Mouse (Mus musculus) limb, embryonic 11.5 days (tissue): ENCODE measurements around the gene Ncam1. TPM values are rescaled to one million over a fixed set of nuclear protein-coding genes. Genes with fewer than 3 reads are reported as not detected.
A peak's percentile ranks its signal among the peaks of the same experiment; 100 is the strongest.

Experiments used
- ATAC-seq: fragments of 200-750 bp; cut with Nextera tagmentation; 2 replicates; pipeline ENCODE4 v1.8.0; 2017; ENCODE audit warnings: low read depth; ENCODE audit not compliant: insufficient number of reproducible peaks, low FRiP score, low TSS enrichment
- DNase-seq: peaks from one replicate; pipeline ENCODE4 v3.0.0-alpha.2; 2015; ENCODE audit warnings: low spot score
- H3K27ac ChIP-seq: fragments of 300-500 bp; sonication (generic); replicated peaks from 2 replicates; pipeline ENCODE4 v1.5.1; 2014; ENCODE audit warnings: low read depth, mild to moderate bottlenecking, low read length
- H3K27me3 ChIP-seq: fragments of 300-500 bp; sonication (generic); 2 replicates; pipeline ENCODE4 v1.6.1; 2014; ENCODE audit warnings: mild to moderate bottlenecking, low read length, mixed read lengths; ENCODE audit not compliant: control insufficient read depth, insufficient read depth
- H3K36me3 ChIP-seq: fragments of 300-500 bp; sonication (generic); 2 replicates; pipeline ENCODE4 v1.6.1; 2014; ENCODE audit warnings: mild to moderate bottlenecking, low read length, moderate library complexity, mixed read lengths; ENCODE audit not compliant: control insufficient read depth, insufficient read depth
- H3K4me1 ChIP-seq: fragments of 300-500 bp; sonication (generic); 2 replicates; pipeline ENCODE4 v1.6.1; 2014; ENCODE audit warnings: low read length, mixed read lengths; ENCODE audit not compliant: control insufficient read depth, insufficient read depth
- H3K4me2 ChIP-seq: fragments of 300-500 bp; sonication (generic); 2 replicates; pipeline ENCODE4 v1.6.1; 2014; ENCODE audit warnings: low read depth, mild to moderate bottlenecking, moderate library complexity; ENCODE audit not compliant: severe bottlenecking
- H3K4me3 ChIP-seq: fragments of 300-500 bp; sonication (generic); 2 replicates; pipeline ENCODE4 v1.5.1; 2014; ENCODE audit warnings: low read depth, low read length
- H3K9ac ChIP-seq: fragments of 300-500 bp; sonication (generic); 2 replicates; pipeline ENCODE4 v1.6.1; 2014; ENCODE audit warnings: mild to moderate bottlenecking, low read length
- H3K9me3 ChIP-seq: fragments of 300-500 bp; sonication (generic); 2 replicates; pipeline ENCODE4 v1.6.1; 2016; ENCODE audit warnings: low read length; ENCODE audit not compliant: control insufficient read depth
- WGBS: fragments of 180-500 bp; shearing (Covaris S2); extraction: QIAGEN DNeasy Blood & Tissue Kit; methylation state at CpG from one replicate; pipeline ENCODE4 v1.1.7; 2014; 5-methylcytosine and 5-hydroxymethylcytosine counted together
- polyA plus RNA-seq: library from polyadenylated mRNA; unstranded; fragments of >200 nt; fragmentation: Nextera tagmentation; extraction: Ambion mirVana; gene quantifications from 2 replicates; pipeline ENCODE4 v1.2.1, GENCODE M21; 2014

Gene Ncam1
- polyA plus RNA-seq, 1 experiment from 2014 or later = 34.2 TPM

DNA sequence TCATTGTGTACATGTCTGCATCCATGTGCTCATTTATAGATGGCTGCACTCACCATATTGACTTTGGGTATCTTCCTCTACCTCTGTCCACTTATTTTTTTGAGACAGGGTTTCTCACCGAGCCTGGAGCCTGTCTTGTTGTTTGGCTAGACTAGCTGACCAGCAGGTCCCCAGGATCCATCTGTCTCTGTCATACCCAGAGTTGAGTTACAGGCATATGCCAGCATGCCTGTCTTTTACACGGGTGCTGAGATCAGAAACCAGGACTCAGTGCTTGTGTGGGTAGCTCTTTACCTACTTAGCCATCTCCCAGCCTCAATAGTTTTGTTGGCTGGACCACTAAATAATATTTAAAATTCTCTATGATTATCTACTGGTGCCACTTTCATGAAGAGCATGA is 180.5 kb downstream of the Ncam1 start:
- Histone ChIP-seq H3K9me3 (no peaks in the 10 kb centered on the region), H3K4me1 (no peaks in the 10 kb centered on the region), H3K27me3 (no peaks in the 10 kb centered on the region), H3K36me3 (no peaks in the 10 kb centered on the region), H3K4me2 (no peak overlapping the region), H3K9ac (no peak overlapping the region), H3K4me3 (no peak overlapping the region), H3K27ac (no peak overlapping the region)
- no peak for DNase-seq
- ATAC-seq = no peak
- WGBS = 76% methylated on average over 2 of the region's 2 CpGs

DNA sequence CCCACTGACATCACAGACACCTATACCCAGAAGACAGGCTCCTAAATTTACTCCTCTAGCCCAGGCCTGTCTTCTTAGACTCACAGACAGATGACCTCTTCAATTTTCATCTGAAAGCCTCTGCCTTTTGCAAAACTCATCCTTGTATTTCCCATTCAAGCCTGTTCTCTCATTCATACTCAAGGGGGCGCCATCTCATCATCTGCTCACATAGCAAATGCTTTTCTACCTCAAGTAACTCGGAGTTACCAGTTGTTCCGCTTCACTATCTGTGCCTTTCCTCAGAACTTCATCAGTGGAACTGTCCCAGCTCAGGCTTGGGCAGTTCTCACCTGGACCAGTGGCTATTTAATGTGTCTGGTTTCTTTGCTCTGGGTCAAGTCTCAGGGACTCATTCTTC is 181.5 kb downstream of the Ncam1 start:
- Histone ChIP-seq H3K9me3 (no peaks in the 10 kb centered on the region), H3K4me1 (no peaks in the 10 kb centered on the region), H3K4me3 (no peak overlapping the region), H3K27me3 (no peaks in the 10 kb centered on the region), H3K9ac (no peak overlapping the region), H3K27ac (no peak overlapping the region), H3K4me2 (no peak overlapping the region), H3K36me3 (no peaks in the 10 kb centered on the region)
- ATAC-seq = no peak
- DNase-seq = peak; percentile 46
- 22% methylated on average over 3 of the region's 3 CpGs for WGBS

DNA sequence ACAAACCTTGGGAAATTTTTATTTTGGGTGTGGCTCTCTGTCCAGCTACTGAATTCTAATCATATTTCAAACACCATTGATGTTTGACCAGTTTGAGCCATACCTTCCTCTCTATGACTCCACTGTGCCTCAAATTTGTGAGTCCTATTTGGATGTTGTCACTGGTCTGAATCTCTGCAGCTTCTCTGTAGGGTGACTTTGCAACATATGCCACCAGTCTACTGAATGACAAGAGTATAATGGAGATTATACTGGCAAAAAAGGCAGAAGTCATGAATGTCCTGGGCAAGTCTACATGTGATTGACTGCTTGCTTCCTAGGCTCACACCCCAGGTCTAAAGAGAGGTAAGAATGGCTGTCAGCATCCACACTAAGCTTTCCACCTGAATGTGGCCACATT is 186.3 kb downstream of the Ncam1 start:
- Histone ChIP-seq H3K27ac (no peak overlapping the region), H3K4me2 (no peak overlapping the region), H3K4me3 (no peak overlapping the region), H3K9ac (no peak overlapping the region), H3K36me3 (no peaks in the 10 kb centered on the region), H3K27me3 (no peaks in the 10 kb centered on the region), H3K4me1 (no peaks in the 10 kb centered on the region), H3K9me3 (no peaks in the 10 kb centered on the region)
- DNase-seq (no peak), ATAC-seq (no peak)

DNA sequence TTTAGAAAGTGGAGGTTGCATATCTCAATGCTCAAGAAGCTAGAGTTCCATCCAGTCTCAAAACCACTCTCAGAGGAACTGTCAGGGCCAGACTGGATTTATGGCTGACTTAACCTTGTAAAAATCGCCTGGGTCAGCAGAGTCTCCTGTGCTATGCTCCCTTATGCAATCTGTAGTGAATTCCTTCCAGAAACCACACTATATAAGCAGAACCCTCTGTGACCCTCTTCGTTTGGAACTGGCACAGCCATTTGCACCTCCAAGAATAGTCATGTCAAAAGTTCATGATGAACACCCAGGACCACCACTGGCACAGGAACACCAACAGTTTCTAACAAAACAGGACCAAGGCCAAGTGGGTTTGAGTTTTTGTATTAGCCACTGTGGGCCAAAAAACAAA is 190.5 kb downstream of the Ncam1 start:
- no peak for ATAC-seq
- WGBS = 29% methylated on average over 2 of the region's 2 CpGs
- Histone ChIP-seq H3K4me1 (no peaks in the 10 kb centered on the region), H3K4me2 (no peak overlapping the region), H3K36me3 (no peaks in the 10 kb centered on the region), H3K27ac (no peak overlapping the region), H3K27me3 (no peaks in the 10 kb centered on the region), H3K9me3 (no peaks in the 10 kb centered on the region), H3K9ac (no peak overlapping the region), H3K4me3 (no peak overlapping the region)
- no peak for DNase-seq

DNA sequence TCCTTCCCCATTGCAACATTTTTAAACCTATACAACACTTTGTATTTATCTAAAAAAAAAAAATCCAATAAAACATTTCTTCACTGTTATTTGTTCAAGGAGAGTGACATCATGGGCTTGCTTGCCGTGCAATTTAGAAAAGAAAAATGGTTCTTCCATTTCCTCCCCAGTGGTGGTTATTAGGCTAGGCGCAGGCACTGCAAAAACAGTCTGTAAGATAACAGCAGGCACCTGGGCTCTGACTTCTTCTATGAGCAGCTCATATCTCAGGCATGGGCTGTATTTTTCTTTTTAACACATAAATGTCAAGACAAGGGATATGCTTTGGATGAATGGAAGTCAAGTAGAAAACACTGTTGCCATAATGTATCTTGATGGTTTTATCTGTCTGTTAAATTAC is 192.0 kb downstream of the Ncam1 start:
- Histone ChIP-seq H3K27ac (no peak overlapping the region), H3K36me3 (no peaks in the 10 kb centered on the region), H3K4me1 (no peaks in the 10 kb centered on the region), H3K27me3 (no peaks in the 10 kb centered on the region), H3K4me2 (no peak overlapping the region), H3K4me3 (no peak overlapping the region), H3K9me3 (no peaks in the 10 kb centered on the region), H3K9ac (no peak overlapping the region)
- ATAC-seq = no peak
- DNase-seq = no peak
- WGBS = 65% methylated on average over 2 of the region's 2 CpGs

DNA sequence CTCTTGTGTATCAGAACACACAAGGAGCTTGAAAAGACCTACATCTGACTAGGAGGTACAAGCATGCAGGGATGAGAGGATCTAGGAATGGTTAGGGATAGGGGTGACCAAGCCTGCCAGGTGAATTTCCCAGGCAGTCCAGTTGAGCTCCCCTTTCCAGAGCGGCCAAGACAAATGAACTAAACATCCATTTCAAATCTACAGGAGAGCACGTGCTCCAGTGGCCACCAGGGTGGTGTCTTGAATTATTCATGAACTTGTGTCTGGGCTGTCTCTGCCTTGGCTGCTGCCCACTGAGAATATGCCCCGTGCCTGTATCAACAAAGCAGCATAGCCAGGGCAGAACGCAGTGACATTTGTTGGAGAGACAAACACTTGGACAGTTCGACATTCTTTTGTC is 192.4 kb downstream of the Ncam1 start:
- no peak for ATAC-seq

DNA sequence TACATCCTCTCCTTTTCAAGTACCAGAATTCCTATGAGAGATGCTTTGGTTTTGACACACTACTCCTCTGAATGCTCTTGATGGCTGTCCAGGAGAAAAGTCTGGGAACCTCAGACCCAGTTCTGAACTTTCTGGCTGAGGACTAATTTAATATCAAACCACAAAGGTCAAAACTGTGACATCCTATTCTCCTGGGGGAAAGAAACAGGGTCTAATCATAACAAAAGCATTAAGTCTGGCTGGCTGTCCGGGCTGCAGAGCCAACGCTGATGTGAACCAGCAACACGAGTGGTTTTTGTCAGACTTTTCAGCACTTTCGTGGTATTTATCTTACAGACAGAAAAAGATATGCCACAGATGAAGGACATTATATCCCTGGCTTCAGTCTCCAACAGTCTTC is 192.9 kb downstream of the Ncam1 start:
- Histone ChIP-seq H3K27me3 (no peaks in the 10 kb centered on the region), H3K27ac (no peak overlapping the region), H3K4me3 (no peak overlapping the region), H3K9me3 (no peaks in the 10 kb centered on the region), H3K4me2 (no peak overlapping the region), H3K9ac (no peak overlapping the region), H3K4me1 (no peaks in the 10 kb centered on the region), H3K36me3 (no peaks in the 10 kb centered on the region)
- WGBS = 70% methylated on average over 4 of the region's 4 CpGs
- ATAC-seq = no peak
- DNase-seq = no peak

More for the DNA sequence above, 192.4 kb downstream of the Ncam1 start:
- no peaks in the 10 kb centered on the region for H3K36me3 ChIP-seq
- WGBS = 73% methylated on average over 5 of the region's 5 CpGs
- H3K4me3 ChIP-seq = no peak overlapping the region
- no peaks in the 10 kb centered on the region for H3K27me3 ChIP-seq
- no peaks in the 10 kb centered on the region for H3K4me1 ChIP-seq
- no peak for DNase-seq
- H3K27ac ChIP-seq = no peak overlapping the region
- H3K9ac ChIP-seq = no peak overlapping the region
- no peak overlapping the region for H3K4me2 ChIP-seq
- H3K9me3 ChIP-seq = no peaks in the 10 kb centered on the region

DNA sequence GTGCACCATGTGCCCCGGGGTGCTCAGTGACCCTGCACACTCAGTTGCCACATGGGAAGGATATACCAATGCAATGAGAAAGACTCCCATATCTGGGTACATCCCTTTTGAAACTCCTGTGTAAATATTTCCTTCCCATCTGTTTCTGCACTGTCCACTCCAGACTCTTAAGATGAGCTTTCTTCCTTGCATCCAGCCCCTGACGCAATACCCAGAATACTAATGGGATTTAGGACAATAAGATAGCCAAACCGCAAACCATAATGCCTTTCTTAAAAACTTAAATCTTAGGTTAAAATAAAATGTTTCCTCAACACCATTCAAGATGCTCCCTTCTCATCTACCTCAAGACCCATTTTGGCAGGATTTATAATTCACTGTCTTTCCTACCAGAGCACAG is 193.4 kb downstream of the Ncam1 start:
- H3K4me2 ChIP-seq = no peak overlapping the region
- H3K4me1 ChIP-seq = no peaks in the 10 kb centered on the region
- no peak overlapping the region for H3K9ac ChIP-seq
- no peak overlapping the region for H3K4me3 ChIP-seq
- no peaks in the 10 kb centered on the region for H3K27me3 ChIP-seq
- no peak overlapping the region for H3K27ac ChIP-seq
- no peaks in the 10 kb centered on the region for H3K9me3 ChIP-seq
- 92% methylated on average over 3 of the region's 3 CpGs for WGBS
- DNase-seq = no peak
- ATAC-seq = no peak
- no peaks in the 10 kb centered on the region for H3K36me3 ChIP-seq

DNA sequence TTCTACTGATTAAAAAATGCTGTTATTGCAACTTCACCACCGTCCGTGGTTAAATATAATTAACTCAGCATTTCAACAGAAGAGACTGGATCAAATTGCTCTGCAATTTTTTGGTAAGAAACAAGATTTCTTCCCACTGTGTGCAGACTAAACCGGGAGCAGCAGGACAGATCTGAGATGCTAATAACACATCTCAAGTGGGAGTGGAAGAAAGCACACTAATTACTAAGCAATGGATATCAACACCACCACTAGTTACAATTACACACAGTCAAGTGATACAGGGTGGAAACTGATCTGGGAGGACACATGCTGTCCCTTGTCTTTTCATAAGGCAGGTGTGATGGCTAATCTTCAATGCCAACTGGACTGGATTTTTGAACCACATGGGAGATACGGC is 197.5 kb downstream of the Ncam1 start:
- 85% methylated on average over 4 of the region's 4 CpGs for WGBS
- ATAC-seq = no peak

More for the DNA sequence above, 197.5 kb downstream of the Ncam1 start:
- Histone ChIP-seq H3K27ac (no peak overlapping the region), H3K27me3 (no peaks in the 10 kb centered on the region), H3K4me3 (no peak overlapping the region), H3K9ac (no peak overlapping the region), H3K4me1 (no peaks in the 10 kb centered on the region), H3K4me2 (no peak overlapping the region), H3K9me3 (no peaks in the 10 kb centered on the region), H3K36me3 (no peaks in the 10 kb centered on the region)
- no peak for DNase-seq
